Mouse (Mus musculus) right cerebral cortex, postnatal 10 days (tissue): ENCODE results near the gene Cdkl2.
A peak's percentile ranks its signal among the peaks of the same experiment; 100 is the strongest.

Experiments used
- DNase-seq, 2 experiments: peaks; one replicate each; pipeline ENCODE4 v3.0.0; 2021; ENCODE audit warnings: low spot score in 2 of 2

Cdkl2 gene

DNA sequence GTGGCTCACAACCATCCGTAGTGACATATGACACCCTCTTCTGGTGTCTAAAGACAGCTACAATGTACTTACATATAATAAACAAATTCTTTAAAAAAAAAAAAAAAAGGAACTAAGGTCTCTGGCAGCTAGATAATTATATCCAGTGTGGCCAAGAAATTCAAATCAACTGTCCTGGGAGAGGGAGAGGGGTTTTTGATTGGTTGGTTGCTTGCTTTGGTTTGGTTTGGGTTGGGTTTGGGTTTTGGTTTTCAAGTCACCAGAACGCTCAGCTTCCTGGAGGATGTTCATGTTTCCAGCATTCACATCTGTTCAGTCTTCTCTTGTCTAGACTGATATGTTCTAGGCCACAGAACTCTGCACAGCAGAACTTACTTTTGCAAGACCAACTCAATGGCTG, 50.6 kb downstream of the Cdkl2 start:
- DNase-seq = no peak

DNA sequence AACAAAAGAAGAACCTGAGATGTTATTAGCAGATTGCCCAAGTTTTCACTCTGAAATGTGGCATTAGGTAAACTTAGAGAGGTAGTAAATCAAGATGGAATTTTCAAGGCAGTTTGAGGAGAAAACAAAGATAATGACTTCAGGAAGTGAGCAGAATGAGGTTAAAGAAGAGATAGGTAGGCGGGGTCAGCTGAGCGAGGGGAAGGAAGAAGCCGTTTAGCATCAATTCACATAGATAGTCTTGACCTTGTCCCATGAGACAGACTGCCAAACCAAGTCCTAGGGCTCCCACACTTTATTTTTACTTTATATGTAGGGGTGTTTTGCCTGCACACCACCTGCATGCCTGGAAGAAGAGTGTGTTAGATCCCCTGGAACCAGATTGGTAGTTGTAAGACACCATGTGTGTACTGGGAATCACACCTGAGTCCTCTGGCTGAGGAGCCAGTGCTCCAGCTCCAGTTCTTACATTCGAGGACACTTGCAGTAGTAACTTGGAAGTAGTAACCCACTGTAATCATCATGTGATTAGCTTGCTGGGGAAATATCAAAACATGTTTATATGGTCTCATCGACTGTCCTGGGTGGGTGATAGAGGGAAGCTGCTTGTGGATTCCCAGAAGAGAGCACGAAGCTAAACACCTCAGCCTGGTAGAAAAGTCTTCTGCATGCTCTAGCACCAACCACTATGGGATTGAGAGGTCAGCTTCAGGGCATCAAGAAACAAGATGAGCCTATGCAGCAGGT, 52.3 kb downstream of the Cdkl2 start:
- no peak for DNase-seq

DNA sequence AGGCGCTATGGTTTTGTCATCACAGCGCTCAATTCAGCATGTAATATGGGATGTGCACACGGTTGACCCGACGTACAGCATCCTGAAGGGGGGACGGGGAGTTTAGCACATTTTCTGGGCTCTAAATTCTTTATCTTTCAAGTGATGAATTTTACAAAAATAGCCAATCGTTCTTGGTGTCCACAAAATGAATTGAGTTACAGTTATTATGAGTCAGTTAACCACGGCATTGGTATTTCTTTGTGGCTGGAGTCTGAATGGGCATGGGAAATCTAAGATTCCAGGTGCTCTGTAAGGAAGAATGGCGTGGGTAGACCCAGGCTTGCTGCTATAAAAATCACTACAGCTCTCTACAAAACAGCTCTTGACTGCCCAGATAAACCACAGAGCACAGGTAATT, 54.4 kb downstream of the Cdkl2 start:
- DNase-seq = no peak

DNA sequence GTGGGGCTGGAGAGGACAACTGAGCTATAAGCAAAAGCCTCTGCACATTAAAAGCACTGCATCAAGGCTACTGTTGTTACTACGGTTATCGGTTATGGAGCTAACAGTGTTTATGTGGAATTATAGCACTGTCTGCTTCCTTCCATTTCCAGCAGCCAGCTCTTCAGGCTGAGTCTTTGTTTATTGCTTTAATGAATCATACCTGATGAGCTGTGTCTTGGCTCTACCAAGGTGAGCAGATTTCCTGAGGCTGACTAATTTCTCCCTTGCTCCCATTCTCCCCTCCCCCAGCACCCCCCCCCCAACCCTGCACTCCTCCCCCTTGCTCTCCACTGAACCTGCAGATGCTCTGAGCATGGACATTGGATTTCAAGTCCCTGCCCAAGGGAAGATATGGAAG, 55.9 kb downstream of the Cdkl2 start:
- no peak for DNase-seq

DNA sequence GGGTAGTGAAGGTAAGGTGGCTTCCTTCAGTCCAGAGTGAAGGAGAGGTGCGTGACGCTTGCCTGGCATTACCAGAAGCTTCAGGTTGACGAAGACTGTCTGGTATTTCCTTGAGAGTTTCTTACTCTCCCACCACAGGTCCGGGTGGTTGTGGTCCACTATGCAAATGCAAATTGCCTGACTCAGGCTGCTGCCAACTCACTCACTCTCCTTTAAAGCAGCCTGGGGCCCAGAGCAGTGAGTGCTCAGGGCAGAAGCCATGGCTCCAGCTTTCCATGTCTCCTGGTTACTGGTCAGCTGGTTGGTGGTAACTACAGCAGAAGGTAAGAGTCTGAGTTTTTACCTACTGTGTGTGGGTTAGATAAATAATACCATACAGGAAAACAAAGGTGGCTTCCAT, 56.4 kb downstream of the Cdkl2 start, which contains the start of gene Odaph:
TSS of gene Odaph (plus strand) at position 240 of the 400 bp plus-strand sequence.
- DNase-seq = no peak

DNA sequence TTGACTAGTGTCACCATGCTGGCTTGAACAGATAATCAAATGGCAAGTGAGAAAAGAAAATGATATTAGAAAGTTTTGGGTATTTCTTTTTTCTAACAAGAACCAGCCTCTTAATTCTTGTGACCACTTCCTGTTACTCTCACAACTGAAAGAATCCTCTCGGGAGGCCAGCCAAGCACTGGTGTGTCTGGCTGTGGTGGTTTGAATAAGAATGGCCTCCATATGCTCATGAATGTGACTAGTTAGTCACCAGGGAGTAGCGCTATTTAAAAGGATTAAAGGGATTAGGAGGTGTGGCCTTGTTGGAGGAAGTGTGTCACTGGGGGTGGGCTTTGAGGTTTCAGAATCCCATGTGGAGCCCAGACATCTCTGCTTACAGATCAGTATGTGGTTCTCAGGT, 58.0 kb downstream of the Cdkl2 start:
- DNase-seq = no peak

DNA sequence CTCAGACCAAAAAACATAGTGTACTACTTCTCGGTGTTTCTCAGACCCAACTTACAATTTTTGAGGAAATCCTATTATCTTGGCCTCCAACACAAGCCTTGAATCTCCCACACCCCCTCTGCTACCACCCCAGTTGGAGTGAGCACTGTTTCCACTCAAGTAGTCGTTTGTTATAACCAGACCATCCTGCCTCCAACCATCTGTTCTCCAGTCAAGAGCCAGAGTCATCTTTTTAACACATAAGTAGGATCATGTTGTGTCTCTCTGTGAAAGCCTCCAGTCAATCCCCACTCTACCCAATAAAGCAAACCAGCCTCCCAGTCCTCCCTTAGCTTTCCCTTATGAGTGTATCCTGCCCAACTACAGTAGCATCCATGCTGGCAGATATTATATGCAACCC, 60.2 kb downstream of the Cdkl2 start:
- DNase-seq = no peak

DNA sequence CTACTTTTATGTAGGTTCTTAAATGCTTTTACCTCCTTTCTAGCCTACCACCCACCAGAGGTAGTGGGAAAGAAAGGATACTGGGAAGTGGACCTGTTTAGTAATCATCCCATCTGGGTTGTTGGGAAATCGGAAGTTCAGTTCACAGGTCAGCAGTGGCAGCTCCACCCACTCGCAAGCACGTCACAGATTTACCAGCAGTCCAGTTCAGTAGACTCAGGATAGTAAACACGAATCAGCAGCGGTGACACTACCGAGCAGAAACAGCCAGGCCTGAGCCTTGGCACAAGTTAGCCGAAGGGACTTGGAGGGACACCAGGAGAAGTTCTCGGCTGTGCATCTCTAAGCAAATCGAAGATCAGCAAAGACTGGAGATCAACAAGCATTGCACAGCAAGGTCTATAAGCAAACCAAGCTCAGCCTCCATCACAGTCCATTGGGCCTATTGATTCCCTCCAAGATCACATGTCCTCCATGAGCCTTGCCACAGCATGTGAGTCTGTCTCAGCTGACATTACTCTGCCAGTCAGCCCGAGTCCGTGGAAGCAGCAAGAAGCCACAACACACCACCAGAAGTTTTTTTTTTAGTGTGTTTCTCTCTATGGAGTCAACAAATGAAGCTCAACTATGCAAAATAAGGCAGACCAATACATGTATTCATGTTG, 62.4 kb downstream of the Cdkl2 start:
- DNase-seq = no peak

DNA sequence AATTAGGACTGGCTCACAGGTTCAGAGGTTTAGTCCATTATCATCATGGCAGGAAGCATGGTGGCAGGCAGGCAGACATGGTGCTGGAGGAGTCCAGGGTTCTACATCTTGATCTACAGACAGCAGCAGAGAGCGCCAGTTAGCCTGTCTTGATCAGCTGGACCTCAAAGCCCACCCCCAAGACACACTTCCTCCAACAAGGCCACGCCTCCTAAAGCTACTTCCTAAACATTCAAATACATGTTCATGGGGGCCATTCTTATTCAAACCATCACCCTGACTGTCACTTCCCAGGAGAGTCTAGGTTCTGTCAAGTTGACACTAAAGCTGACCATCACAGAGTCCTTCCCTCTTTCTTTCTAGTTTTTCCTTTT, 66.3 kb downstream of the Cdkl2 start:
- DNase-seq = no peak

DNA sequence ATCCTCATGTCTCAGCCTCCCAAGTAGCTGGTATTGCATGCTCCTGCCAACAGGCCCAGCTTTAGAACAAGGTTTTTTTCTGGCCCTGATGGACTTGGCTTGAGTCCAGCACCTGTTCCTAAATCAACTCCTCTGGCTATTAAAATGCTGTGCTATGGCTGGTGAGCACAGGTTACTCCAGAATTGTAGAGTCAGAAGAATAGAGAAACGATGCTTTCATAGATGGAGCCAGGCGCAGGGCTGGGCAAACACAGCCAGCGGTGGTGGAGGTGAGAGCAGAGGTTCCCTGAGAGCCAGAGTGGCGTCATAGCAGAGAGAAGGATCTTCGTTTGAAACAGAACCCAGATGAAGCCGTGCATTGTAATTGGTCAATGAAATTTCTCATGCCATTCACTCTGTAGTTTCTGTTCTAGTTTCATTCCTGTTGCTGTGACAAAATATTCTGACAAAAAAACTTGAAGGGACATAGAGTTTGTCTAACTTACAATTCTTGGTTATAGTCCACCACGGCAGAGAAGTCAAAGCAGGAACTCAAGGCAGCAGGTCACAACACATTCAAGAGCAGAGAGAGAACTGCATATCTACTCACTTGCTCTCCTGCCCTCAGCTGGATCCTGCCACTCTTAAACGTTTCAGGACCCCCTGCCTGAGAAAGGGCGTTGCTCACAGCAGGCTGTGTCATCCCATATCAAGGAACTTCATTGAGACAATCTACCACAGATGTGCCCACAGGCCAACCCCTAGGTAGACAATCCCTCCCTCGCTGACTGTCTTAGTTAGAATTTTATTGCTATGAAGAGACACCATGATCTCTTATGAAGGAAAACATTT, 66.9 kb downstream of the Cdkl2 start:
- no peak for DNase-seq

DNA sequence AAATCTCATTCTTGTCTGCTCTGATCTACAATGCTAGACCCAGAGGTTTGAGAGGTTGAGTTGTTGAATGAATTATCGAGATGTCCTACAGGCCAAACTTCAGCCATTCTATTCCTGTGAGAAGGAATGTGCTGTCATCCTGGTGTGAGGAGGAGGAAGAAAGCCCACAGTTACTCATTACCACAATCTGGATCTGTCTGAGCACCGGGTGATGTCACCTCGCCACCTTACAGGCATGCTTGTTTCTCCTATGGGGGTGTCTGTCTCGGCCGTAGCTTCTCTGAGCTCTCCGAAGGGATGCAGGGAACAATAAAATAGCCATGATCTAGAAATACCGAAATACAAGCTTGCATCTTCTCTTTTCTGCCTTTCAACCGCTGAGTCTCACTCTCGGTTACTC, 67.9 kb downstream of the Cdkl2 start:
- no peak for DNase-seq

DNA sequence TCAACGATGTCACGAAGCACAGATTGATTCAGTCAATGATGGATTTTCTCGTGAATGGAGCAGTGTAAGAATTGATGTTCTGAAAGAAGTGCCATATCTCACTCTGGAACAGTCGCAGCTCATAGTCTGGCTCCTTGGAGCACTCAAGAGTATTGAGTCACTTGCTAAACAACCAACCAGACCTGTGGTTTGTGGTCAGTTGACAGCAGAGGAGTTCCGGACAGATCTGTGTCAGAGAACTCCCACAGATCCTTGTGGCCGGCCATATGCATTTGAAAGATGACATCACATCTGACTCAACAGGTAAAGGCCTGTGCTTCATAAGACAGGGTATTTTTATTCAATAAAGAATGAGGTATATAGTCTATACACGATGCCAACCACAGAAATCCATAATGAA, 69.7 kb downstream of the Cdkl2 start:
- DNase-seq = no peak

DNA sequence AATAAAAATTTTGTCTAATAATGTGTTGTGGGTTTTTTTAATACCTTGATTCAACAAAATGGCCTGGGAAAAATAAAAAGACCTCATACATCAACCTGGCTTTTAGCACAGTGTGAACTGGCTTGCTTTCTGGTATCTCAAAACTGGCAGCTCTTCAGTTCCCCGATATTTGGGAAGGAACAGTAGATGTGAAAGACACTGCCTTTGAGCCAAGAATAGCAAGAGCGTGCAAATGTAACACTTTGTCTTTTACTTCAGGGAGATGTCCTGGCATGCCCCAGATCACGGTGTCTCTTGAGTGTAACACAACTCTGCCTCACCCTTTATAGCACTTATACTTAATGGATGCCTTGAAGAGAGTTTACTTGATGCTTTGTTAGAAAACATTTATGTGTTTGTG, 71.6 kb downstream of the Cdkl2 start:
- DNase-seq = no peak

DNA sequence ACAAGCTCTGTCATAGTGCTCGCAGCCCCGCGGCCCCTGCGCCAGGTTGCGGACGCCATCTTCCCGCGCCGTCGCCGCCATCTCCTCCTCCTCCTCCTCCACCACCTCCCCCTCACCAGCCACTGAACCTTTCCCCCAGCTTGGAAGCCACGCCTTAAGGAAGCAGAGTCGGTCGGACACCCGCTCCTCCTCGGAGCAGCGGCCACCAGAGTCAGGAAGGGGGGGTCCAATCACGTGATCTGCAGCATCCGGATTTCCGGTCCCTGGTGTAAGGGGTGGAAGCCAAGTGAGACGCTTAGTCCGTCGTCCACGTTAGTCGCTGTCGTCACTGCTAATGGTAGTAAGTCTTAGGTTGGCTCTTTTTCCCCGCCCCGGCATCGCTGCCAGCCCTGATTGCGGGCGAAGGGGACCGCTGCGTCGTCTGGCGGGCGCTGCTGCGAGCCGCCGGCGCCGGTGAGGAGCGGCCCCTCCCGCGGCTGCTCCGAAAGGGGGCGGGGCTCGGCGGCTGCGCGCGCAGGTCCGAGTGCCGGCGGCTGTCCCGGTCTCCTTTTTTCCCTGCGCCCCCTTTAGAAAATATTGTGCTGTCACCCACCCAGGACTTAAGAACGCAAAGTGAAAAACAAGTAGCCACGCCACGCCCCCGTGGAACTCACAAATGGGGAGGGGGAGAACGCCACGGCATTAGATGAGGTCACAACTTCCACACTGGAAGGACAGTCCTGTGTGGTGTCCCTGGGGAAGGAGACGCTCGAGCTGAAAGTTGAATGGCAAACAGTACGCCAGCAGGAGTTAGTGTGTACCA, 80.8 kb downstream of the Cdkl2 start, which contains the start of gene Rchy1:
TSS of gene Rchy1 (minus strand) at position 430 of the 802 bp plus-strand sequence.
- DNase-seq = peak; percentile 93 to 96

DNA sequence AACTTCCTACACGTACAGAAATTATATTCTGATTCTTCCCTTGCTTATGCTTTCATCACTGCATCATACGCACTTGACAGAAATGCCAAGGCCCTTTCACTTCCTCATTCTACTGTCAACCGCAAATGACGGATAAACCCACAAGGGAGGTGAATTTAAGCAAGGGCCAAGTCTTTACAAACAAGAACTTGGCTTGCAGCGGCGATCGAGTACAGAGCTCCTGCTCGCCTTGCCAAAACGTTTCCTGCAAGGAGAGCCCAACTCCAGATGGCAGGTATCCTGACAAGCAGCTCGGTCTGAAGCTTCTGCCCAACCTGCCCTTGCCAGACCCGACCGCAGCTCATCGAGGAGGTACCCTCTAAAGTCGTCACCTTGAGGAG, 81.4 kb downstream of the Cdkl2 start:
- DNase-seq = no peak

DNA sequence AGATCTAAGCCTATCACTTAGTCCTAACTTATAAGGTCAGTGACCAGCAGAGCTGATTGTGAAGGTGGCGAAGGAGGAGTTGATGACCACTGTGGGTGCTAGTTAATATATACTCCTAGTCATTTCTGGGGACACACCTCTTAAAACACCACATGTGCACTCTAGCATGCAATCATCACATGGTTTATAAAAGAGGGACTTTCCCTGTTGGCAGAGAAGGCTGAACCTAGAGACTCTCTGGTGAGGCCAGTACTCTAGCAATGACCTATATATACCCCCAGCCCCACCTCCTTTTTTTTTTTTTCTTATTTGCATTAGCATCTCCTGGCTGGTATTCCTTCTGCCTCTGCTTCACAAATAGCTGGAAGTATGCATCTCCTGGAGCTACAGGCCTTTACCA, 82.3 kb downstream of the Cdkl2 start:
- no peak for DNase-seq

DNA sequence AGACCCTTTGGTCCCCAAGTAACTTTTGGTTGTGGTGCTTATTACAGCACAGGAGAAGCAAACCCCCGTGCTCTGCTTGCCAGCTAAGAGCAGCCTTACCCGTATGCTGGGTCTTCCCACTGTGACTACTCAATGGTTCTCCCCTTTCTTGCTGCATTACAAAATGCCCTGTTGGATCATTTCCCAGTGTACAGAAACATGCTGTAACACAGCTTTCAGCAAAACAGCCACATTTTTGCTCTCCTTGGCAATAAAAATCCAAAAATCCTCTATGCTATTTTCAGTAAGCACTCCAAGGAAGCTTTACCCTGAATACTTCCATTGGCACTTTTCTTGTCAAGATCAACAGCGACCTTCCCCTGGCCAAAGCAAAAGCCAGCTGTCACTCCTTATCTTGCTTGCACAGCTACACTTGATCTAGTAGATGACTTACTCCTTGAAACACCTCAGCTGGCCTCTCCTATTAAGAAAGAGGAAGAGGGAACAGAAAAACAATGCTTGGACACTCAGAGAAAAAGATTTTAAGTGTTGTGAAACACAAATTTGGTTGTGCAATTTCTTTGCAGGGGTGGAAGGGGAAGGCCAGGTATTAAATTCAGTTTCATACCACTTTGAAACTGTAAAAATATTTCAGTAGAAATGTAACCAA, 83.0 kb downstream of the Cdkl2 start:
- no peak for DNase-seq

DNA sequence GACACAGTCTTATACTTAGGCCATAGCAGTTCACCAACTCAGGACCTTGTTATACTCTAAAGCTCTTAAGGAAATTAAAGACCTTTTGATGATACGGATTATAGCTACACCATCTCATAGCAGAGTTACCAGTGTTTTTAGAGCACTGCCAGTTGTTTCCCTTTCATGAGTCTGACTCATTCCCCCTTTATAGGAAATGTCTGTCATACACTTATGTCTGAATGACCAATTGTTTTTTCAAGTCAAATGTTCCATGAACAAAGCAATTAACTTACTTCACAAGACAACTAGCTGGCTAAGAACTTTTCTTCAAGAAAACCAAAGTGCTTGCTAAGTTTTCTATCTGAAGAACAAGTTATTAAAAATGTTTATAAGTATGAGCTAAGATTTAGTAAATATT, 83.7 kb downstream of the Cdkl2 start:
- DNase-seq = no peak

DNA sequence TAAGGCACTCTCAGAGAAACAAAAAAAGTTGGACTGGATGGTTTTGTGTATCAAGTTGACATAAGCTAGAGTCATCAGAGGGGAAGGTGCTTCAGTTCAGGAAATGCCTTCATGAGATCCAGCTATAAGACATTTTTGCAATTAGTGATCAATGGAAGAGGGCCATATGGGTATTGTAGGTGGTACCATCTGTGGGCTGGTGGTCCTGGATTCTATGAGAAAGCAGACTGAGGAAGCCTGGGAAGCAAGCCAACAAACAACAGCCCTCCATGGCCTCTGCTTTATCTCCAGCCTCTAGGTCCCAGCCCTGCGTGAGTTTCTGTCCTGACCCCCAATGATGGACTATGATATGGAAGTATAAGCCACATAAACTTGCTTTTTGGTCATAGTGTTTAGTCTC, 84.6 kb downstream of the Cdkl2 start:
- DNase-seq = no peak

DNA sequence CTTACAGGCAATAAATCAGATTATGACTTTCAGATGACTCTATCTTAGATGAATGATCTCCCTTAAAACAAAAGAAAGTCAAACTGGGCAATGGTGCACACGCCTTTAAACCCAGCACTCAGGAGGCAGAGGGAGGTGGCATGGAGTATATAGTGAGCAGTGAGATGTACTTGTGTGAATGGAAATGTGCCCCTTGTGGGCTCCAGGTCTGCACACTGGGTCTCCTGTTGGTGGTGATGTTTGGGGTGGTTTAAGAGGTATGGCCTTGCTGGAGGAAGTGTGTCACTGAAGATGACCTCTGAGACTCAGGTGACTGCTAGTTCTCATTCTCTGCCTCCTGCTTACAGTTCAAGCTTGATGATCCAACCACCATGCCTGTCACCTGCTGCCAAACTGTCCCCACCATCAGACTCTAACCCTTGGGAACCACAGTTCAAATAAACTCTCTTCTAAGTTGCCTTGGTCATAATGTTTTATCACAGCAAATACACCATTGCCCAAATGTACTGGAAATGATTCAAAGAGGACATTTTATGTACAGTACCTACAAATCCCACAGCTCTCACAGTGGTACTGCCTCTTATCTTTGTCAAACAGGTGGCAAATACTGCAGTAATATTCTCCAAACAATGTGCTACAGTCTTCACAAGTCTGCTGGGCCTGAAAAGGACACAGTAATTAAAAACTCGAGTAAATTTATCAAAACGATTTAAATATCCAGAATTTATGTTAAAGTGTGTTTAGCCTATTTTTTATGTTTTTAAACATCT, 86.5 kb downstream of the Cdkl2 start:
- DNase-seq = no peak
